Mouse (Mus musculus) frontal cortex, postnatal 14 days (tissue): Measurements from ENCODE around the gene Gm20708.
"Not testable (repeated sequence)": the region's sequence is repeated elsewhere in the genome, so short reads cannot be mapped to it uniquely, and the experiment has no call there.

Experiments
- DNase-seq, 2 experiments: peaks; one replicate each; pipeline ENCODE4 v3.0.0; 2022; ENCODE audit warnings: low spot score in 2 of 2

The Gm20708 gene

GRCm38 (mm10) chr11:117832086-117832969, 22.9 kb downstream of the Gm20708 start:
- peak in 1 of 2 experiments; percentile 54 for DNase-seq

GRCm38 (mm10) chr11:117833509-117833908, 24.0 kb downstream of the Gm20708 start:
- not testable (repeated sequence) for DNase-seq

GRCm38 (mm10) chr11:117834086-117834485, 24.6 kb downstream of the Gm20708 start:
- DNase-seq: no peak

GRCm38 (mm10) chr11:117836306-117836705, 26.8 kb downstream of the Gm20708 start:
- peak in 1 of 2 experiments; percentile 37 for DNase-seq

- DNase-seq: no peak
These were observed 29.1 kb downstream of the Gm20708 start for GRCm38 (mm10) chr11:117838572-117838971.

- DNase-seq: no peak
These were observed 29.6 kb downstream of the Gm20708 start for GRCm38 (mm10) chr11:117839021-117839420.

- no peak for DNase-seq
These were observed 31.4 kb downstream of the Gm20708 start for GRCm38 (mm10) chr11:117840910-117841309.

GRCm38 (mm10) chr11:117843434-117843833, 34.0 kb downstream of the Gm20708 start:
- no peak for DNase-seq

GRCm38 (mm10) chr11:117844997-117845396, 35.5 kb downstream of the Gm20708 start:
- DNase-seq: no peak

GRCm38 (mm10) chr11:117845651-117846050, 36.2 kb downstream of the Gm20708 start:
- no peak for DNase-seq

- no peak for DNase-seq
These were observed 37.2 kb downstream of the Gm20708 start for GRCm38 (mm10) chr11:117846640-117847039.

- DNase-seq: no peak
These were observed 38.2 kb downstream of the Gm20708 start for GRCm38 (mm10) chr11:117847593-117848215.

- no peak for DNase-seq
These were observed 39.0 kb downstream of the Gm20708 start for GRCm38 (mm10) chr11:117848271-117848984.

GRCm38 (mm10) chr11:117848985-117849671, 39.7 kb downstream of the Gm20708 start, which contains the start of gene Birc5:
TSS of gene Birc5 (plus strand) at chr11:117849251.
- DNase-seq: peak; percentile 90 to 93

- no peak for DNase-seq
These were observed 43.4 kb downstream of the Gm20708 start for GRCm38 (mm10) chr11:117852875-117853274.

- DNase-seq: no peak
These were observed 44.8 kb downstream of the Gm20708 start for GRCm38 (mm10) chr11:117854241-117854640.

- DNase-seq: no peak
These were observed 45.9 kb downstream of the Gm20708 start for GRCm38 (mm10) chr11:117855360-117855759.

GRCm38 (mm10) chr11:117855975-117856374, 46.5 kb downstream of the Gm20708 start:
- no peak for DNase-seq

GRCm38 (mm10) chr11:117857462-117857861, 48.0 kb downstream of the Gm20708 start:
- no peak for DNase-seq

GRCm38 (mm10) chr11:117858392-117858791, 48.9 kb downstream of the Gm20708 start:
- no peak for DNase-seq

- DNase-seq: no peak
These were observed 51.1 kb downstream of the Gm20708 start, which contains the start of gene Tmem235 for GRCm38 (mm10) chr11:117860601-117861000. TSS of gene Tmem235 (plus strand) at chr11:117860752.
